In genomic region chr2:131159938-131160581, GRCm38 (mm10) we compare ENCODE assay signal across 8 mouse cellular contexts. TPM values are rescaled to one million over a fixed set of nuclear protein-coding genes. Genes with fewer than 3 reads are reported as not detected.
DNase-seq lines count a peak whose midpoint lies in the region; ATAC-seq lines count a peak whose summit lies in the region.

Gene 1700037H04Rik, minus strand, starts transcription at chr2:131160081.

- under 1% methylated on average over 54 of the region's 54 CpGs for WGBS in hindbrain, embryonic 11.5 days

- no peaks in the 10 kb centered on the region for H3K27me3 ChIP-seq in hindbrain, embryonic 11.5 days (ENCODE audit: control insufficient read depth, insufficient read depth, low read length)

- peak; percentile 96 for ATAC-seq in hindbrain, embryonic 11.5 days (ENCODE audit: low FRiP score)

- DNase-seq in Muller cell, postnatal 12 days (ENCODE audit: inconsistent ontology term) = peak; percentile 99
- peak; percentile 97 for DNase-seq in cerebellum, adult 9-11 months
- peak; percentile 94 to 96 for DNase-seq in frontal cortex, adult 2 months (ENCODE audit: extremely low spot score in 1 of 2, low spot score in 1 of 2)
- DNase-seq in hindbrain, embryonic 11.5 days (ENCODE audit: low spot score) = peak; percentile 99
- peak; percentile 94 to 97 for DNase-seq in layer of hippocampus, postnatal 10 days (ENCODE audit: low spot score in 2 of 2)
- peak; percentile 99 for DNase-seq in lung, postnatal 10 days
- DNase-seq in ovary, postnatal 36 days (ENCODE audit: low spot score) = peak; percentile 95
- peak; percentile 96 for DNase-seq in thymus, postnatal 25 days

- H3K27ac ChIP-seq in hindbrain, embryonic 11.5 days (ENCODE audit: low read depth, low read length) = peak within 1 kb of the TSS; percentile 81

- no peaks in the 10 kb centered on the region for H3K4me1 ChIP-seq in hindbrain, embryonic 11.5 days (replicated peaks; ENCODE audit: control insufficient read depth, insufficient read depth, low read length)

- H3K9ac ChIP-seq in hindbrain, embryonic 11.5 days (ENCODE audit: low read depth, low read length) = peak within 1 kb of the TSS; percentile 79

- H3K4me3 ChIP-seq in hindbrain, embryonic 11.5 days (ENCODE audit: low read depth, low read length) = peak within 1 kb of the TSS; percentile 78

- peak within 1 kb of the TSS; percentile 88 for H3K4me2 ChIP-seq in hindbrain, embryonic 11.5 days (replicated peaks; ENCODE audit: low read depth, low read length)

- no peaks in the 10 kb centered on the region for H3K36me3 ChIP-seq in hindbrain, embryonic 11.5 days (ENCODE audit: control insufficient read depth, insufficient read depth, low read length)

- no peaks in the 10 kb centered on the region for H3K9me3 ChIP-seq in hindbrain, embryonic 11.5 days (ENCODE audit: control insufficient read depth, low read length)

RNA-seq across cellular contexts. Expression of gene 1700037H04Rik, which starts in this region (rescaled TPM):
- 104 and 114 TPM in 2 replicates for polyA plus RNA-seq in frontal cortex, adult 2 months (2012; rRNA removed)
- 122 and 123 TPM in 2 replicates for polyA plus RNA-seq in hindbrain, embryonic 11.5 days (2014; fragmentation: Nextera tagmentation; extraction: Ambion mirVana)
- total RNA-seq in layer of hippocampus, postnatal 10 days (2021) = 10 to 100 TPM; 64.4 to 70.0 TPM

Comparison
In these comparisons a context has a peak if more than half of its experiments do, and no peak if none do; other contexts are left out.
1. Peak in every context shown above with its lines: DNase-seq, ATAC-seq, H3K4me3 ChIP-seq and H3K27ac ChIP-seq.